Mouse (Mus musculus): ENCODE data around the gene Dlgap4.

Dlgap4 gene

DNA sequence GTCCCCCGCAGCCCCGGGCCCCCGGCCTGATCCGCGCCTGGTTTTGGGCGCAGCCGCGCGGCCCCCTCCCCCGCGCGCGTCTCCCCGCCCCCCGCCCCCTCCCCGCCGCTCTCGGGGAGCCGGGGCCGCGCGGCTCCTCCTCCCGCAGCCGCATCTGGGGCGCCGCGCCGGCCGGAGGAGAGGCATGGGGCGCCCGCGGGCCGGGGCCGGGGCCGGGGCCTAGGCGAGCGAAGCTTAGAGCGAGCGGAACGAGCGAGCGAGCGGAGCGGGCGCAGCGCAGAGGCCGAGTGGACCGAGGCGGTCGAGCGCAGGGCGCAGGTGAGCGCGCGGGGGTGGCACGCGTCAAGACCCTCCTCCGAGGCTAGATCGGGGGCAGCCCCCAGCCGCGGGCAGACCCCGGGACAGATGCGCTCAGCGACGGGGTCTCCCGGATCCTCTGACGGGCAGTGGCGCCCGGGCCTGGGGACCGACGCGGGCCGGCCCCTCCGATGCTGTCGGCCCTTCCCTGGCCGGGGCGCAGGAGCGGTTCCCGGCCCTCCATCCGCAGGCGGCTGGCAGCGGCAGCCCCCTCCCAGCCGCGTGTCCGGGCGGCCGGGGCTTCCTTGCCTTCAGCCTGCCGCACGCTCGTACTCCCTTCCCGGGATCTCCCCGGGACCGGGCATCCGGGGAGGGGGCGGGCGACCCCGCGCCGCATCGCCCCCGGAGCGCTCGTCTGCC is at the start of gene Dlgap4:
Gene Dlgap4 (plus strand): TSS at position 165 of the 717 bp plus-strand sequence.
- DNase-seq (ENCODE audit: low spot score): peak; percentile 50

DNA sequence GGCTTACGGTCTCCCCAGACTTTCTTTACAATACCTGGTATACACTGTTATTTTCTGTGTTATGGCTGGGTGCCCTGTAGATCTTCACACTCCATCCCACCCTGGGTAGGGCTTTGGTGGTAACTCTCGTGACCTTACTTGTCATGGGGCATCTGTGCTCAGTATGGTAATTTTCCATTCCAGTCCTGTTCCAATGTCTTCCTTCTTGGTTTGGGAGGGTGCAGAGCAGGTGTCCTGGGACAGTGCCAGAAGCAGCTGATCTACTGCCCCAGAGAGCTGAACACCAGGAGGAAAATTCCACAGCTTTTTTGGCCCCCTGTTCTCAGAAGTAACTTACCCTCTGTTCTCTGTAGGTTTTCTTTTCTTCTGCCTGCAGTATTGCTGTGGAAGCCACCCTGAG is 47.0 kb upstream of the Dlgap4 start:
- no peak for DNase-seq (ENCODE audit: low spot score)

DNA sequence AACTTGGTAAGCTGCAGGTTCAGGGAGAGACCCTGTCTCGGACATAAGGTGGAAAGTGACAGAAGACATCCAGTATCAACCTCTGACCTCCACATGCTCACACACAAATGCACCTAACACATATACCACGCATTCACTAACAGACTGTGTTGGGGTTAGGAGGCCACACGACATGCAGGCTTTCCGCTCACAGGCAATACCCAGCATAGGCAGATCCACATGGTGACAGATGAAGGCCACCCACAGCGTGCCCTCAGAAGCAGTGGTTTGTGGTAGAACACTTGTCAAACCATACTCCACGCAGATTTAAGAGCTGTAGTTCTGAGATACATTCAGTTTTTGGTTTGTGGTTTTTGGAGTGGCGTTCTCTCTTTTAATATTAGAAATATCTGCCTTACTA is 44.9 kb upstream of the Dlgap4 start:
- no peak for DNase-seq (ENCODE audit: low spot score)

DNA sequence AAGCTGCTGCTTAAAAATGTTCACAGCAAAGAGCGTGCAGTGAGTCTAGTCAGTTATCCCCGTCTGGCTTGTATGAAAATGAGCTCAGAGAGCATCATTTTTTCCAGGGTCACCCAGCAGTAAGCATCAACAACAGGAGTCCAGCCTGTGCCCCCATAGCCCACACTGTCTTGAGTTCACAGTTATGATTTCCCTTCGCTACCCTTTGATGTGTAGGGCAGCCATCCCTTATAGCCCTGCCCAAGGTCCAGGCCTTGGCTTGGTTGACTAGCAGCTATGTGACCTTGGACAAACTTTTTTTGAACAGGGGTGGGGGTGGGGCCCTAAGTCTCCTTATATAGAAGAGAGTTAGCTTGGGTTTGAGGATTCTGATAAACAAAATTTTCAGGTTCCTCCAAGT is 44.2 kb upstream of the Dlgap4 start:
- no peak for DNase-seq (ENCODE audit: low spot score)

DNA sequence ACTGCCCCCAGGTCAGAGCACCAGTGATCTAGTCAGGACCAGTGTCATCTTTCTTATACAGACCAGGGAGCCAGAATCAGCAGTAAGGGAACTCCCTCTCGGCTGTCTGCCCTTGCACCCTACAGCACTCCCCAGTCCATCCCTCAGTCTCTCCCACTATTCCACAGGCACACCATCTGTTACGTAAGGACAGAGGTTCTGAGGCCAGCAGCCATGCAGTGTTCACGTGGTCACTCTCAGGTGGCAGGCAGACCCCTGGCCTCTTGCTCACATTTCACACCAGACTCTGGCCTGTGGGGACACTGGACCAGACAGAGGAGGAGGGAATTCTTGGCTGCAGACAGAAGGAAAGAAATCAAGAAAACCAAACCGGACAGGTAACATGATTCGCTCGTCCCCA is 42.0 kb upstream of the Dlgap4 start:
- DNase-seq (ENCODE audit: low spot score): no peak

DNA sequence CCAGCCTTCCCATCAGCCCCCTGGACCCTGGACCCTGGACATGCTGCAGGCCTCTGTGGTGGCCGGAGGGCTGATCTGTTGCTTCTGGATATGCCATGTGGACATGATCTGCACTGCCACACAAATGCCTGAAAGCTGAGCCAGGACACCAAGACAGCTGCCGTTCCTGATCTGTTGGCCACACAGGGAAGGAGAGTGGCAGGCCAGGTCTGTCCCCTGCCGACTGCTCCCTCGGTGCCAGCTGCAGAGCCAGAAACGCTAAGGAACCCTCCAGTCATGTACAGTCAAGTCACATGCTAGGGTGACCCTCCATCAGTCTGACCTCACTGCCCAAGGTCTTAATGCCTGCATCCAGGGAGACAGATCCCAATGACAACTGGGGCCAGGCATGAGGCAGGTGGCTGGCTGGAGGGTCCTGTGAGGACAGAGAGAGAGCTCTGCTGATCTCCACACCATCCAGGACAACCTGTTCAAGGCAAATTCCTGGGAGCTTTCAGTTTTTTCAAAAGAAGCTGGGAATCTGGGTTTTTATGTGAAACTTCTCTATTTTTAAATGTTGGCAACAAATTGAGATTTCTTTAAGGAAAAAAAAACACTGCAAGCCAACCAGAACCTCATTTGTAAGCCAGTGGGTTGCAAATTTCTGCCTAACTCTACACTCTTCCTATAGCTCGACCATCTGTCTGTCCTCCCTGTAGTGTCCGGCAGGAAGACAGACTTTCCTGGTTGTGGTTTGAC is 36.5 kb upstream of the Dlgap4 start:
- DNase-seq (ENCODE audit: low spot score): no peak

DNA sequence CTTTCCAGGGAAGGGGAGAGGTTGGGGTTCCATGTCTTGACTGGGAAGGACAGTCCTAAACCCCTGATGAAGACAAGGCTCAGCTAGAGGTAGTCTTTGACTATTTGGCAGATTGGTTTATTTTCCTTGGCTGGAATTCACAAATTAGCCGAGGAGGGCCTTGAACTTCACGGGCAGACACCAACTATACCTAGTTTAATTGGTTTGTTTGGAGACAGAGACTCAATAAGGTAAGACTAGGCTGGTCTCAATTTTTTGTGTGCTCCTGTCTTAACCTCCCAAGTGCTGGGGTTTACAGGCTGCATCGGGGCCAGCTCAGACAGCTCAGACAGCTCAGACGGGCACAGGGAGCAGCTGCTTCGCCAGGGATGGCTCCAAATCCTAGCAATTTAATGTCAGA is 33.0 kb upstream of the Dlgap4 start:
- DNase-seq (ENCODE audit: low spot score): no peak

DNA sequence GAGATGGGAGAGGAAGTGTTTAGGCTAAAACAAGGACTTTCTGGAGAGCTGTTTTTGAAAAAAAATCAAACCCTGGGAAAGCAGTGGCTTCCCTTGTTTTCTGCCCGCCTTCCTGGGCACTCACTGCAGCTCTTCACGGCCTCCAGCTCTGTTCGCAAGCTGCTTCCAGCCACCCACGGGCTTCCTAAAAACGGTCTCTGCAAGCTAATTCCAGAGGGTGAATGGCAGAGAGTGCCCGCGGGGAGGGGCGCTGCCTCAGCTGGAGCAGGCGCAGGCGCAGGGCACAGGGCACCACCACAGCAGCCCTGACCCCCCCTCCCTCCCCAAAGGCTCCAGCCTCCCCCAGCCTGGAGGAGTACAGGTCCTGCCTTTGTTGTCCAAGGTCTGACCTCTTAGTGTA is 32.3 kb upstream of the Dlgap4 start:
- DNase-seq (ENCODE audit: low spot score): no peak

DNA sequence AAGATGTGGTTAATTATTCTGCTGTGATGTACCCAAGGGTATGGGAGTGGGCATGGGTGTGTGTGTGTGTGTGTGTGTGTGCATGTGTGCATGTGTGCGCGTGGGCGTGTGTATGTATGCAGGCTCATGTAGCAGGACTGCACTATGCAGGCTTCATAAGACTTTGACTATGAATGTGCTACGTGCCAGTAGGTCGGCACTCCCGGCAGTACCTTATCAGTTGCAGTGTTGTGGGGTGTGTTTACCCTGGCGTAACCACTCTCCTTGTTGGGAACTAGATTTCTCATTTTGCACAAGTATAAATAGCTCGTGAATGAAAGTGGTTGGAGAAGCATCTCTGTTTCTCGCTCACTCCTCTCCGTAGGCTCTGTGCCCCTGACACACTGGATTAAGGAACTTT is 30.6 kb upstream of the Dlgap4 start:
- DNase-seq (ENCODE audit: low spot score): no peak

DNA sequence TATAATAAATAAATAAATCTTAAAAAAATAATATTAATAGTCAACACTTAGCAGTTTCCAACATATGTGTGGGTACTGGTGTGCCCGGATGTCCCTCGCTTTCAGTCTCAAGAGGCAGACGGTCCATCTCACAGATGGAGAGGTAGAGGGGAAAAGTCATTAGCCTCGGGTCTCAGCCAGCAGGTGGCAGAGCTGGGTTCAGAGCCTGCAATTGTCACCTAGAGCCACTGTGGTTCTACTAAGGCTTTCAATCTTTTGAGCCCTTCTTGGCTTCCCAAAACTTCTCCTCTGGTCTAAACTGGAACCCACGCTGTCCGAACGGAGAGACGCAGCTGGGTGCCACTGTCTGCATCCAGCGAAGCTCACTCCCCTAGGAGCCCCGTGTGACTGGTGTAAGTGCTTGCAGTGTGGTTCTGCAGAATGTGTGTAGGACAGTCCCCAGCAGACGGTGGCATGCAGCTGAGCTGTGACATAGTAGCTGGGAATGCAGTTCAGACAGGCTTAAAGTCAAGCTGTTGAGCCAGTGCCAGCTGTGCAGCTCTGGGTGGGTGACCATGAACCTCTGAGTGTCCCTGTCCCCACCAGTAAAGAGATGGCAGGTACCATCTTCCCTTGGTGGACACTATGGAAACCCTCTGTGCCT is 29.2 kb upstream of the Dlgap4 start:
- DNase-seq (ENCODE audit: low spot score): peak; percentile 37

DNA sequence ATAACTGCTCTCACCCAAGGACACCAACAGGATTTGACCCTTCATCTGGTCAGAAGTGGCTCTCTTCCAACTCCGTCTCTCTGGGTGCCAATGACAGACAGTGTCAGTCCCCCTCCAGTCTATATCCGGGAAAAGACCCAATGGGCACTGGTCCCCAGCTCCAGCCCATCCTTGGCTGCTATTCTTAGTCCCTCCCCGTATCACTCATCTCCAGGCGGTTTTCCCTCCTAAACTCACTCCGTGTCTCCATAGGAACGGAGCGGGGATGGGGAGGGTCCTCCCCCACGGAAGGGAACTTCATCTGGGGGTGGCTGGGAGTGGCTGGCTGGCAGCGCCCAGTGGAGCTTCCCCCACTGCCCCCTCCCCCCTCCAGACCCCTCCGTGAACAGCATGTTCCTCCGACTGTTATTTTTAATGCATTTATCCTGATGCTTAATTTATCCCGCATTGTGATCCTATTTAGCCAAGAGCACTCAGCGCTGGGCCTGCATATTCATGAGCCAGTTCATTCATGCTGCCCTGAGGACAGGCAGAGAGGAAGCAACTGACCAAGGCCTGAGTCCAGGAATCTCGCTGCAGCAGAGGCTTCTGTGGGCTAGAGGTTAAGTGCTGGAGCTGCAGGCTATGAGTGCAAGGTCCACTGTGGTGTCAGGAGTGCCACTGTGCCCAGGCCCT is 28.6 kb upstream of the Dlgap4 start:
- DNase-seq (ENCODE audit: low spot score): peak; percentile 23

DNA sequence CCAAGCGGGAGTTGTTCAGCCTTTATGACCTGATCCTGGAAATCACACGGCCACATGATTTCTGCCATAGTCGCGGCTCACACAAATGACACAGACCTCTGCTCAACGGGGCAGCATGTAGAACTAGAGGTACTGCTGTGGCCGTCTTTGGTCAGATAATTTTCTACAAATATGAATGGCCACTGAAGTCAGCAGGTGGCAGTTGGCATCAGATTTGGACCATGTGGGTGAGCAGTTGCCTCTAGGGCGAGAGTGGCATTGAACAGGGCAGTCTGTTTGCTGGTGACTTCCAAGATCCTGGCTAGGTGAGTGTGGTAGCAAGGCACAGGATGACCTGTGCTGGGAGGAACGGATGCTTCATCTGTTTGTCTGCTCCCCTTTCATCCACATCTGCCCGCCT is 24.0 kb upstream of the Dlgap4 start:
- no peak for DNase-seq (ENCODE audit: low spot score)

DNA sequence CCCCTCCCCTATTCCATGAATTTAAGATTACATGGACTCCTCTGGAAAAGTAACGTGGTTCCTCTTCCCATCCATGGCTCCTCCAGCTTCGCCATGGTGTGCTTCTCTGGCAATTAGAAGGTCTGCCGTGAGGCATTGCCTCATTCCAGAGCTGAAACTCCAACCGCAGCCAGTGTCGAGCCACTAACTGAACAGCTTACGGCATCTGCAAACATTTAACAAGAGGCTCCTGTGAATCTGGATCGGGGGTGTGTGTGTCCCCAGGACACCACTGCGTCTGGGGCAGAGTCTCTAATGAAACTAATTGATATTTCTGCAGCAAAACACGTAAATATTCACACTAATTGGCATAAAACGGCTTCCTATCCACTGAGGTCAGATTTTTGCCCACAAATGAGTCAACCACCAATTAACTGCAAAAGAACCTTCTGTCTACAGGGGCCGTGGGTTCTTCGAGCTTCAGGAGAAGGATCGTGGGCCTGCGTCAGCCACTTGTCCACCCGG is 18.5 kb upstream of the Dlgap4 start:
- DNase-seq (ENCODE audit: low spot score): no peak

DNA sequence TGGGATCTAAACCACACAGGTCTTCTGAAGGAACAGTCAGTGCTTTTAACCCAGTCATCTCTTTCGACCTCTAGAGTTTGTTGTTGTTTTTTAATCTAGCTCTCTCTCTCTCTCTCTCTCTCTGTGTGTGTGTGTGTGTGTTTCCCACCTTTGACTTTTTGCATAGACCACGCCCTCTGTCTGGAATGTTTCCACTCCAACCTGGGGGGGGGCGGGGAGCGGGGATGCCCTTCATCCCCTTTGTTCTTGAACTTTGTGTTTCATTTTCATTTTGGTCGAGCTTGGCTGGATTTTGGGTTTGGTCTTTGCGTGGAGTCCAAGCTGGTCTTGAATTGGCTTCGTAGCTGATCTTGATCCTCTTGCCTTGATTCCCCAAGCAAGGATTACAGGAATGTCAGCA is 10.9 kb upstream of the Dlgap4 start:
- no peak for DNase-seq (ENCODE audit: low spot score)

DNA sequence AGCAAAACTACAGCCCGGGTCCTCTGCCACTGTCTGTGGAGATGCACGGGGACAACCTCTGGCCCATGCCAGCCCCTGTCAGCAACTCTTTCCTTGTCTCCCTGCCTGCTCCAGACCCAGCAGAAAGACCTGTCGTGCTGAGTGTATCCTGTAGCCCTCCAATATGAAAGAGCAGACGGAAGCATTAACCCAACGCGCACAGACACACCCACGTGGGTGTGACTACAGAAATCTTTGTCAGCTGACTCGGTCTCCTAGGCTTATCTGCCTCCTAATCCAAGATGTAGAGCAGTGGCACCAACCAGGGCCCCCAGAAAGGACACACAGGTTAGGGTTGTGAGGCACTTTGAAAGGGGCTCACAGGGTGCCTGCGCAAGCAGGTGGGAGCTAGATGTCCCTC is 9.8 kb upstream of the Dlgap4 start:
- DNase-seq (ENCODE audit: low spot score): no peak

DNA sequence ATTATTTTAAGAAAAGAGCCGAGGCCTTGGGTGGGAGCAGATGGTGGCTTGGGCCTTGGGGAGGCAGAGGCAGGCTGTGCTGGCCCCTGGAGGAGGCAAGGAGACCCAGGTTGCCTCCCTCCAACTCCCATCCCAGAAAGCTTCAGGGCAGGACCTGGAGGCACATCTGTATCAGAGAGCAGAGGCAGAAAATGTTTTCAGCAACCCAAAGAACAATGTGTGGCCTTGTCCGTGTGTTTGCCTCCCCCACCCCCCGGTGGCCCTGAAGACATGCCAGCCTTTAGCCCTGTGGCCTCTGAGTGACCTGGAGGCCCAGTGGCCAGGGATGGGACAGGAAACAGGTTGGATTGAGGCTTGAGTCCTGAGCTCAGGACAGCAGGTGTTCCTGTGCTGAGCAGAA is 8.4 kb upstream of the Dlgap4 start:
- DNase-seq (ENCODE audit: low spot score): no peak

DNA sequence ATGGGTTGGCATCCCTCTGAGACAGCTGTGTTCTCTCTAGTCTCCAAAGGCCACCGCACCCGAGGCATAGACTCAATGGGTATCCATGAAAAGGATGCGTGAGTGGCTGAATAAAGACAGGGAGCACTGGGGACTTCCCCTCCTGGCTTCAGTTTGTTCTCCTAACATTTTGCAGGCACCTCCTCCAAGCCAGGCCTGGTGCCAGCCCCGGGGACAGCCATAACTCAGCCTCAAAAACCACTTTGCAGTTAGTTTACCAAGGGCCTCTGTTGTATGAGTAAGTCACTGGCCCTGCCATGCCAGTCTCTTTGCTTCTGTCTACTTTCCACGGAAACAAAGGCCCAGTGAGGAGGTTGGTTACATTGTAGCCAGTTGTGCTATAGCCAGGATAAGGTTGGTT is 7.5 kb upstream of the Dlgap4 start:
- DNase-seq (ENCODE audit: low spot score): no peak

DNA sequence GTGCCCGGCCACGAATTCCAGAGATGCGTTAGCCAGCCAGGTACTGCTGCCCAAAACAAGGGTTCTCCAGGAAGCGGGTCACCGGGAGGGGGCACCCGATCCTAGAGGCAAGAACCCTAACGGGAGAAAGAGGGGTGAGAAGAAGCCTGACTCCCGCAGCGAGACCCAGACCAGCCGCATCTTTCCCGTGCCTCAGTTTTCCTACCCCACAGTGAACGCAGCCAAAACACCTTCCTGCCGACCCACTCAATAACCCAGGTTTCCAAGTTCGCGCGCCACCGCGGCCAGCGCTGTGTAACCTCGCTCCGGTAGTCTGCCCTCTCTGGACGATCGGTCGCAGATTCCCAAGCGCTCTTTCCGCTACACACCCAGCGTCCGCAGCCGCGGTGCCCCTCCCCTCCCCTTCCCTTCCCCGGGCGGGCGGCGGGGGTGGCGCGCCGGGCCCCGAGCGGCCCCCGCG is 394 bp upstream of the Dlgap4 start:
- DNase-seq (ENCODE audit: low spot score): peak; percentile 65

DNA sequence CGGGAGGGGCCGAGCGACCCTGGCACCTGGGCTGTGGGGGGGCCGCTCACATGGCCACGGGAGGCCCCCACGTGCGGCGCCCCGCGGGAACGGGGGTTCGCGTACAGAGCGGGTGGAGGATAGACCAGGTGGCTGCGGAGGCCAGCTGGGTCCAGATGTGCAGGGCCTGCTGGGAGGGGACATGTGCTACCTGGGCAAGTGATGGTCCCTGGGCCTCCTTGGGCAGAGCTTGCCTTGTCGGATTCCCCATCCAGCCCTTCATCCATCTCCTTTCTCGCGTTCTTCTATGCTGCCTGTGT is 702 bp downstream of the Dlgap4 start:
- peak; percentile 29 for DNase-seq (ENCODE audit: low spot score)

DNA sequence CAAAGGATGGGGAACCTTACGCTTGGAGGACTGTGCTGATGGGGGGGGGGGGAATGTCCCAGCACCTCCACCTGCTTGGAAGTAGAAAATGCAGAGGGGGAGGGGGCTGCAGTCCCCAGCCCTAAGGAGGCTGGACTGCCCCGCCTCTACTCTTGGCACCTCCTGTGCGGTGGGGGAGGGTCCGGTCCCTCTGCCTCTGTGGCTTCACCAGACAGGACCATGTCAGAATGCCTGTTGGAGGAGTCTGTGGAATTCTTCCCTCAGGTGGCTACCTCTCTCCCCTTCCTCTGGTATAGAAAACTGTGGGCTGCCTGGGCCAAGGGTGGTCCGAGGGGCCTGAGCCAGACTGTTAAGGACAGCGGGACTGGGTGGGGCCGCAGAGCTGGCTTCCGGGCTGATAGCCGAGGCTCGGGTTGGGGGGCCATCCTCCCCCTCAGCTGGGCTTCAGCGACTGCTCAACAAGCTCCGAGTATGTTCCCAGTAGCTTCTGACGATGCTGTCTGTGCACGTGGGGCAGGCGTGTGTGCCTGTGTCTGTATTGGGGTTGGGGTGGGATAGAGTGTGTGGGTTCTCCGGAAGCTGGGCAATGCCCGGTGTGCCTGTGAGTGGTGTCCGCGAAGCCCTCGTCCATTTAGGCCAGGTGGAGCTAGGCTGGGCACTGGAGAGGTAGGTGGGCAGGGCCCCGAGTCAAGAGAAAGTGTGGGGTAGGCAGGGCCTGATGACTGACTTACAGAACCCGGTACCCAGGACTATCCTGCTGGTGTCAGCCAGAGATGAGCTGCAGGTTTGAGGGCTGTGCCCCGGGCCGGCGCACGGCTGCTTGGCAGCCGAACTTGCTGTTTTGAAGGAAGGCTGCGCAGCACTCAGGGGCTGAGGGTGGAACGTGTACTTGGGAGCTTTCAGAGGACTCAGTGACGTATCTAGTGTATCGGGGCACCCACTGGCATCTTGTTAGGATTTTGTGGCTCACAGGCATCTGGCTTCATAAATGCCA is 1.5 kb downstream of the Dlgap4 start:
- no peak for DNase-seq (ENCODE audit: low spot score)

DNA sequence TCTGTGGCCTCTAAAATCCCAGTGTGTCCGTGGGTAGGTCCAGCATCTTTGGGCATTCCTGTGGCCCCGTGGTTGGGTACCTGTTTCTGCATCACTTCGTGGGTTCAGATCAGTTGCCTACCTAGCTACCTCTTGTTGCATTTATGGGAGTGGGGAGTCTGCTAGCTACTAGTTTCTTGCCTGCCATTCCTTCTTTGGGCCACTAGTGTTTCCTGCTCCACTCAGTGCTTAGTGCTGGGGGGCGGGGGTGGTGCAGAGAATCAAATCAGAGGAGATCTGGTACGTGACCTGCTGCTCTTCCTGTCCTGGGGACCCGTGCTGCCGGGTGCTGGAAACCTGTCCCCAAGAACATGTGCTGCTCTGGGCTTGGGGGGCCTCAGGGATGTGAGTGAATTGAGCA is 3.0 kb downstream of the Dlgap4 start:
- no peak for DNase-seq (ENCODE audit: low spot score)
